Mouse (Mus musculus) kidney, postnatal 25 days (tissue): ENCODE results near the gene Itpripl1.
"Not testable (repeated sequence)": the region's sequence is repeated elsewhere in the genome, so short reads cannot be mapped to it uniquely, and the experiment has no call there.

ENCODE experiments used
- DNase-seq, 2 experiments: peaks; one replicate each; pipeline ENCODE4 v3.0.0; 2021; ENCODE audit warnings: mixed read lengths in 2 of 2

Itpripl1 gene

GRCm38 (mm10) chr2:127090151-127090550 is 53.1 kb downstream of the Itpripl1 start:
- DNase-seq: not testable (repeated sequence)
